ENCODE assay signal across 16 mouse cellular contexts in the genomic region with DNA sequence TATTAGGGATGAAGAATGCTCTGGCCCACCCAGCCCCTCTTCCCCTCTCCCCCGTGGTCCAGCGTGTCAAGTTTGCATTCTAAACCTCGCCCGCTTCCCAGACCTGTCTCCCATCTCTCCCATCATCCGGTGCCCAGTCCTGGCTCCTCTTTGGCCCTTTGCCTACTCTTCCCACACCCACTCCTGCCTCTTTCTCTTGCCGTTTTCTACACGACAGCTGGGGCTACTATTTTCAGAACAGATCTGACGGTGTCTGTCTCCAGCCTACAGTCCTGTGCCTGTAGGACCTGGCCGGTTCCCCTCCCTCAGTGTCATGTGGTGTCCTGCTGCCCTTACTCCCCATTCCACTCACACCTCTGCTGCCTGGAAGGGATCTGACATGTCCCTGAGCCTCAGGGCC. TPM values are rescaled to one million over a fixed set of nuclear protein-coding genes. Genes with fewer than 3 reads are reported as not detected.
DNase-seq lines count a peak whose midpoint lies in the region.
"Had no signal": no experiment of that assay in that cellular context is flagged by ENCODE, and none has a peak within 500 bp of the region (broad histone marks: within the 10 kb centered on the region; RNA-seq: fewer than 3 reads in every experiment).

No protein-coding gene starts in this region.

- peak; percentile 42 to 53 for DNase-seq in frontal cortex, postnatal 36 days (ENCODE audit: low spot score in 2 of 2)
- no peak for DNase-seq in frontal cortex, postnatal 10 days (ENCODE audit: low spot score in 2 of 2)
- peak; percentile 53 to 54 for DNase-seq in left cerebral cortex, adult 18-20 months (ENCODE audit: low spot score in 2 of 2)
- no peak for DNase-seq in left cerebral cortex, adult 11 months (ENCODE audit: low spot score)
- DNase-seq in left cerebral cortex, postnatal 36 days (ENCODE audit: low spot score in 2 of 2): peak; percentile 22 to 35
- DNase-seq in right cerebral cortex, postnatal 25 days: peak; percentile 22
- no peak for DNase-seq in lung, postnatal 4 days
- DNase-seq: adrenal gland, adult 2 months; heart, adult 18-20 months; heart, postnatal 14 days; kidney, postnatal 36 days; liver, embryonic 13.5 days; lung, adult 2 months; lung, postnatal 14 days had no signal

- intact Hi-C loops in left cerebral cortex, postnatal 36 days (cut with DNase I): no loop called here

RNA-seq across cellular contexts. Expression of gene Glis1, which starts 7.8 kb away (rescaled TPM):
- total RNA-seq in left cerebral cortex, adult 18-20 months (2021): under 1 TPM; 0.93 to 0.94 TPM
- 1 to 10 TPM; 1.1 to 1.7 TPM for total RNA-seq in left cerebral cortex, postnatal 36 days (2021)
- total RNA-seq: monocyte, adult 5-6 weeks; neutrophil, adult 5-6 weeks had no signal

RNA-seq across cellular contexts. Expression of gene Ndc1, which starts 59.0 kb away (rescaled TPM):
- total RNA-seq in left cerebral cortex, adult 18-20 months (2021): 10 to 100 TPM in 1 of 2 experiments, 1 to 10 TPM in 1; 9.7 to 11.6 TPM
- total RNA-seq in left cerebral cortex, postnatal 36 days (2021): 10 to 100 TPM; 10.9 to 11.8 TPM

Comparison
In these comparisons a context has a peak if more than half of its experiments do, and no peak if none do; other contexts are left out.
1. DNase-seq: peak in frontal cortex, postnatal 36 days (2 of 2), left cerebral cortex, adult 18-20 months (2 of 2), left cerebral cortex, postnatal 36 days (2 of 2) and right cerebral cortex, postnatal 25 days (single experiment); none in frontal cortex, postnatal 10 days (0 of 2), left cerebral cortex, adult 11 months (single experiment) and lung, postnatal 4 days (0 of 2).